Mouse (Mus musculus) right cerebral cortex, adult 2 months (tissue): ENCODE results near the gene Proca1.

Experiments used
- DNase-seq, 2 experiments: peaks; one replicate each; pipeline ENCODE4 v3.0.0; 2021 to 2022; ENCODE audit warnings: low spot score in 2 of 2

Proca1 gene

DNA sequence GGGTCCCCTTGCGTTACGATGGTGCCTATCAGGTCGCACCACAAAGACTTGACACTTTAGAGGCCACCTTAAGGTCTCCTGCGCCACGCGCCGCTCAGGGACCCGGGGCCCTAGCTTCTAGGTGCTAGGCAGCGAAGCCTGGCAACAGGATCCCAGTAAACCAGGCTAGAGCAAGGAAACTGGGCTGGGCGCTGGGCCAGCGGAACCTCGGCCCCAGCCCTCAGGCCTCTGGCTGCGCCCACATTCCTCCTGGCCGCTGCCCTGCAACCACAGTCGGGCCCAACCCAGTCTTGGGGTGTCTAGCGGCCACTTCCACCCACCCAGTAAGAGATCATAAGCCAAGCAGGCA, 27.5 kb upstream of the Proca1 start:
- no peak for DNase-seq

DNA sequence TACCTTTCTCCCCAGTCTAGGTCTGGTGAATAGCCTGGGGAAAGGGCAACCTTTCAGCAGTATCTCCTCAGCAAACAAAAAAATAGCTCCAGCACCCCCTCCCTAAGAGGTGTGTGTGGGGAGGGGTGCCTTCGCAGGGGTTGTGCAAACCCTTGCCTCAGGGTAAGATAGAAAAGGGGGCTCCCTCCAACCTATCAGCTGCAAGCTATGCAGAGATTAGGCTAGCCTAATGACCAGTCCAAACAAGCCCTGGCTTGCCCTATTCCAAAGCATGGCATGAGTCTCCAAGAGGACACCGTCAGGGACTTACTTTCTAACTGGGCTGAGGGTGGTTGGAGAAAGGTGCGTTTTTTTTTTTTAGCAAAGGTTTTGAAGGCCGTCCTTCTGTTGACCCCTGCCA, 27.0 kb upstream of the Proca1 start:
- DNase-seq, result no peak

DNA sequence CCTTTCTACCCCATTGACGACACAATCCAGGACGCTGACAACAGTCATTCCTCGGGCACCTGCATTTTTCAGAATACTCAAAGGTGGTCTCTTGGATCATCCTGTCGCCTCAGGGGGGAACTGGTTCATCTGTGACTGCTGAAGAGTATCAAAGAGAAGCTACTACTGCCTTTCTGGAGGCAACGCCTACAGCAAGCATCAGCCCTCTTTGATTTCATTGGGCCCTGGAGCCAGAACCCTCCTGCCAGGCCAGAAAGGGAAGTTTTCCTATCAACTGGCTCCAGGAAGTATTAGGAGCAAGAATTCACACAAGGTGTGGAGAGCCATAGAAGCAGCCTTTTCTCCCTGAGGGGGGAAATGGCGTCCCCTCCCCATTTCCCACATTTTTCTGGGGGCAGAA, 26.6 kb upstream of the Proca1 start:
- DNase-seq, result no peak

DNA sequence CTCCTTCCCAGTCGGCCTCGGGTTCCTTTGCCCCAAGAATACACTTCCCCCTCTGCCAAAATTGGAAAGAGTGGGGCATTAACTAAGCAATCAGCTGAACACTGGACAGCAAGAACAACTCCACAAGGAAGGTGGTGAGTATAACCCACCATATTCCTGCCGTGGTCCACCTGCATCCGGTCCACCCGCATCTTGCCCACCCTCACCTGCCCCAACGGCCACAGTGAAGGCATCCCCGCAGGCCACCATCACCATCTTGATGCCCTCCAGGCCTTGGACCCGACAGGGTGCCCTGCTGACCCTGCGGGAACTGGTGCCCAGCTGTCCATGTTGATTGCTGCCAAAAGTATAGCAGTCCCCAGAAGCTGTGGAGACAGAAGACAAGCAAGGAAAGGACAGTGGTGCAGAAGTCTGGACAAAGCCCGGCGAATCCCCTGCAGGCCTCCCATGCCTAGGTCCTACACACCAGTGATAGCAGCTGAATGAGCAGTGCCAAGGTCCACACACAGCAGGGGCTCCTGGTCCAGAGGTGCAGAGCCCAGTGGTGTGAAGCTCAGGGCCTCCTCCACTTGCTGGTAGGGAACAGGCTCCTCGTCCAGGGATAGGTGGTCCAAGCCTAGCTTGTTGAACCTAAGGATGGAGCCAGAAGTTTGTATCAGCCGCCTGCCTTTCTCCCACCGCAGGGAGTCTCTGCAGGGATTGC, 25.8 kb upstream of the Proca1 start:
- DNase-seq, result no peak

DNA sequence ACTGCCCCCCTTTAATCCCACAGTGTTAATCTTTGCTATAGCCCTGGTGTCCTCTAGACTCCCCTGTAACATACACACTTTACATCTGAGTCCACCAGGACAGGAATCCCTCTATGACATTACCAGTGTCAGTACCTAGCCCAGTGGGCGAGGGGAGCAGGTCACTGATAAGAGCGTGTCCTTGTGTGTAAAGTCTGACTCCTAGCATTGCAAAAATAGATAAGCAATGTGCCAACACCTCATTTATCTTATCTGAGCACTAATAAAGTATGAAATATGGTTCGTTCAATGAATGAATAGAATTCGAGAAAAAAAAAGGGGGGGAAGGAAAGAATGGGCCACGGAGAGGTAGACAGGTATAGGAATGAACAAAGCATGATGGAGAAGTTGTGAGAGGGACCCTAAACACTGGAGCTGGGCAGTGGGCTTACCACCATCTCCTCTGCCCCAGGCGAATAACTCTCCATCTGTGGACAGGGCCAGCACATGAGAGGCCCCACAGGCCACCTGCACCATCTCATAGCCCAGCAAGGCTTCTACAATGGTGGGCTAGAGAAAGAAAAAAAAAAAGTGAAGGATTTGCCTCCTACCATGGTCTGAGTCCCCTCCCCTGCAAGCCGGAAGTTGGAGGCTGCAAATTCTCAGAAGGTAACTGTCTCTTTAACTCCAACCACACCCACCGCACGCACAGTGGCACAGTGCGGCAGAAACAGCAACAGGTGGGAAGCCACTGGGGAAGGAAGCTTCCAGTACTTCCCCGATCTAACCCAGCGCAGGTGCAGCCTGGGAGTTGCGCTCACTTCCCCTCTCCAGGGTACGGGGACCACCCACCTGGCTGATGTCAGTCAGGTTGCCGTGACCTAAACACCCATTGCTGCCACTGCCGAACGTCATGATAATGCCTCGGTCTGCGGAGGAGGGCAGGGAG, 24.4 kb upstream of the Proca1 start:
- no peak for DNase-seq

DNA sequence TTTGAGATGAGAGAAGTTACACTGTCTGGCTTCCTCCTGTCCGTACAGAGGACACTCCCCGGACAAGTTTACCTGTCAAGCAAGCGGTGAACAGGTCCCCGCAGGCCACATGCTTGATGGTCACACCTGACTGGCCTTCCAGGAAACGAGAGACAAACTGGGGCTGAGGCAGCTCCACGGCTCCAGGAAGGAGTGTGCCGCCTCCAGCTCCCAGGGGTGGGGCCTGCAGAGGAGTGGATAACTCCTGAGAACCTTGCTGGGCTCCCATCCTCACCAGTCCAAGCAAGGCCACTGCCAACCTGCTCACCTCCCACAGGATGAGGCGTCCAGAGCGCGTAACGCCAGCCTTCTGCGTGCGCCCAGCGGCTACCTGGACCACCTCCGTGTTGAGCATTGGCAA, 22.9 kb upstream of the Proca1 start:
- DNase-seq, result no peak

DNA sequence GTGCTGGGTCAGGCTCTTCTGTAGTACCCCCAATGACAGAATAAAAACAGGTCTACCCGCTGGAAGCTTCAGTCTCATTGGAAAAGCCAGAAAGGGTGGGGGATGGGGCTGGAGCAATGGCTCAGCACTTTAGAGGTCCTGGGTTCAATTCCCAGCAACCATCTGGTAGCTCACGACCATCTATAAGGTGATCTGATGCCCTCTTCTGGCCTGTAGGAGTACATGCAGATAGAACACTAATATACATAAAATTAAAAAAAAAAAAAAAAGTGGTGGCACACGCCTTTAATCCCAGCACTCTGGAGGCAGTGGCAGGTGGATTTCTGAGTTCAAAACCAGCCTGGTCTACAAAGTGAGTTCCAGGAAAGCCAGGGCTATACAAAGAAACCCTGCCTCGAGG, 21.9 kb upstream of the Proca1 start:
- DNase-seq, result no peak

DNA sequence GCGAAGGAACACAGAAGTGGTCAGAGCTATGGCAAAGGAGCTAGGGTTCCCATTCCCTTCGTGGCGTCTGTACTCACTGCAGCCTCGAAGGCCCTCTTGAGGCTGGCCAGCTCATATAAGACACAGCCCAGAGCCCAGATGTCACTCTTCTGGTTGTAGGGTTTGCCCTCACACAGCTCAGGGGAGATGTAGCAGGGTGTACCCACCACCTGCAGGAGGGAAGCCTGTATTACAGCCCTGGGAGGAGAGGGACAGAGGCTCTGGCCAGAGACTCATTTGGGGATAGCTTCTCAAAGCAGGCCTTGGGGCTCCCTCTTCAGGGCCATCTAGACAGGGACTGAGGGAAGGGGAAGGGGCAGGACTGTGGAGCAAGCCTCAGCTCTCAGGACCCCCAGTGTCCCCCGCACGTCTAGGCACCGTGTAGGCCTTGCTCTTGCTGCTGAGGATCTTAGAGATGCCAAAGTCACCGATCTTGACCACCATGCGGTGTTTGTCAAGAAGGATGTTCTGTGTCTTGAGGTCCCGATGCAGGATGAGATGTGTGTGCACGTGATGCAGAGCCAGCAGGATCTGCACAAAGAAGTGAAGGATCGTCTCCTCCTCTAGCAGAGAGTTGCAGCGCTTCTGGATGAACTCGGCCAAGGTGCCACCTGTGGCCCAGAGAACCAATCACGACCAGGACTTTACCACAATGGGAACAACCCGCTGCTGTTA, 21.0 kb upstream of the Proca1 start:
- DNase-seq, result no peak

DNA sequence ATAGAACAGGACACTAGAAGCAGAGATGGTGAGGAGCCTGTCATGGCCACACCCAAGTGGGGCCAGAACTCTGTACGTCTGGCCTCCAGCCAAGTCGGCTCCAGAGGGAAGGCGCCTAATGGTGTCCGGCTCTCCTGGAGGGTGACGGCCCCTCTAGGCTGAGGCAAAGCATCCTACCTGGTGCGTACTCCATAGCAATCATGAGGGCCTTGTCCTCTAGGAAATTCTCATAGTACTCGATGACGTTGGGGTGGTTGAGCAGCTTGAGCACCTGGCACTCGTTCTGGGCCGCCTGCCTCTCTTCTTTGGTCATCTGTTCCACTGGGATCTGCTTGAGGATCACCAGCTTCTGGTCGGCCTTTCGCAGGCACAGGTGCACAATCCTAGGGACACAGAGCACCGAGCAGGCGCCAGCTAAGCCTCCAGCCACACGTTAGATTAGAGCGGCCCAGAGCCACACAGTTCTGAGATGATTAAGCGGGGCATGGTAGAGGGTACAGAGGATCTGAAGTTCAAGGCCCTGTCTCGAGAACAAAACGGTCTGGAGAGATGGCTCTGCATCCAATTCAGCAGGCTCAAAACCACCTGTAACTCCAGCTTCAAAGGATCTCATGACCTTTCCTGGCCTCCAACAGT, 20.3 kb upstream of the Proca1 start:
- no peak for DNase-seq

DNA sequence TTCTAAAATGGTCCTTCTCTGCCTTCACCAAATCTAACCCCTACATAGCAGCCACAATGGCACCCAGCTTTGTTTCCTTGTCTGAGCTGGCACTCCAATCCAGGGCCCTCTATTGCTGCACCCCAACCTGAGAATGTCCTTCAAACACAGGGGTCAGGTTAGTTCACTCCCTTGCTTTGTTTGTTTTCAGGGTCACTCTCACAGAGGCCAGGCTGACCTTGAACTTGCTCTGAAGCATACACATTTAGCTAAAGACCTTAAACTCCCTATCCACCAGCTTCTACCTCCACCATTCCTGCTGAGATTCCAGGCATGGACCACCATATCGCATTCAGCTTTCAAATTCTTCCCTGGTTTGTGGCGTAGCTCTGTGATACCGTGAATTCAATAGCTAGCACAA, 18.7 kb upstream of the Proca1 start:
- no peak for DNase-seq

DNA sequence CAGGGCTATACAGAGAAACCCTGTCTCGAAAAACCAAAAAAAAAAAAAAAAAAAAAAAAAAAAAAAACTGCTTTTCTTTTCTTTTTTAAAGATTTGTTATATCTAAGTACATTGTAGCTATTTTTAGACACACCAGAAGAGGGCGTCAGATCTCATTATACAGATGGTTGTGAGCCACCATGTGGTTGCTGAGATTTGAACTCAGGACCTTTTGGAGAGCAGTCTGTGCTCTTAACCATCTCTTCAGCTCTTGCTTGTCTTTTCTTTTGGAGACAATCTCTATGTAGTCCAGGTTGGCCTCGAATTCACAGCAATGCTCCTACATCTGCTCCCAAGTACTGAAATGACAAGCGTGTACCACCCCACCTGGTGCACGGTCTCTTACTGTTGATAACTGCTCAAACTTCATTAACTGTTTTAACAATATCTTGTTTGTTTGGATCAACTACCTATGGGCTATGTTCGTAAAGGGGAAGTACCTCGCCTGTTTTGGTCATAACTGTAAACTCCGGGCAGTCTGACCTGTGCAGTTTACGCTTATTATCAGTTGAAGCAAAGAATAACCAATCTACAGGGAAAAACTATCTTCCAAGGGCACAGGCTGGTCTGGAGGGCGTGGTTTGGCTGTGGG, 17.3 kb upstream of the Proca1 start:
- DNase-seq, result no peak

DNA sequence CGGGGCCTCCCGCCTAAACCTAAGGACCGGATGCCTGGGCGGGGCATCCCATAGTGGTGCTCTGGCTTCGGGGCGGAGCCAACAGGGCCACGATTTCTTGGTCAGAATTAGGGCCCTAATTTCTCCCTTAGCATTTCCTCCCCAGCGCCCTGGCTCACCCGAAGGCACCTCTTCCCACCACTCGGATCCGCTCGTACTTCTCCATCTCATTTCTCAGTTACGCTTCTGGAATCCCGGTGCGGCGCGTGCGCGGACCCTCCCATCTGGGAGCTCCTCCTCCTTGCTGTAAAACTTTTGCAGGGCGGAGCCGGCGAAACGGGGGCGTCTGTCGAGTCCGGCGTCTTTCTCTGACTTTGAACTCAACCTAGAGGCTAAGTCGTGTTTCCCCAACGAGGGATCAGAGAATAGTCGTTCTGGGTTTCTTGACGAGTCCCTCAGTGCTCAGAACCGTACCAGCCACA, 16.8 kb upstream of the Proca1 start, which contains the start of the genes Nek8 and Tlcd1:
Nek8 (minus strand) TSS at position 274 of the 461 bp plus-strand sequence.
Tlcd1 (plus strand) TSS at position 310 of the 461 bp plus-strand sequence.
- peak; percentile 80 to 89 for DNase-seq

DNA sequence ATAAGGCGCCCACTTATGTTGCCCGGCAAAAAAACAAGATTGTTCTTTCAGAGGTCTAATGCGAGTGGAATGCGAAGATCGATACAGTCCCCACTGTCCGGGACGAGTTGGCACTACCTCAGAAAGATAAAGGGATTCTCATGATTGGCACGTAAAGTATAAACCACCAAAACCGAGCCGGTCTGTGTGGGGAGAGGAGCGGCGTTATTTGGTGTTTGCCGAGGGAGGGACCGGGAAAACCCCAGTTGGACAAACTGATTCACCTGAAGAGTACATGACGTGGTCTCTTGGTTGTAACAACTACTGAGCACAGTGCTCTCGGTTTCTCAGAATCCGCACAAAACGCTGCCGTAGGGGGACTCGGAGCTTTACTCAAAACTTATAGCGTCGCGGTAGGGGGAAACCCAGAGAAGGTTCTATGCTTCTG, 16.3 kb upstream of the Proca1 start:
- no peak for DNase-seq

DNA sequence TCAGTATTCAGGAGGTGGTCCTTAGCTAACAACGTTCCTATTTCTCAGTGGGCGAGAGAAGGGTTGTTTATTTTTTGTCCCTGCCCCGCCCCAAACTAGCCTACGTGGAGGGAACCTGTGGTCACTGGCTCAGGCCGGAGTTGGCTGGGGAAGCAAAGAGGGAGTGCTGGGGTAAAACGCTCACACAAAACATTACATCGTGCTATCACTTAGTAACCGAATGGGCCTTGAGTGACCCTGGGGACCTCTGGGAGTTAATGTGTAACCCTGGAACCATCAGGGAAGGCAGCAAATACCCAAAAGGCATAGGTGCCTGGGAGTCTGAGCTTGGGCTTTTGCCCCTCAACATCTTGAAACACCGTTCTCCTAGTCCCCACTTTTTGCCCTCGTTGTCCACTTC, 15.8 kb upstream of the Proca1 start:
- DNase-seq, result no peak

DNA sequence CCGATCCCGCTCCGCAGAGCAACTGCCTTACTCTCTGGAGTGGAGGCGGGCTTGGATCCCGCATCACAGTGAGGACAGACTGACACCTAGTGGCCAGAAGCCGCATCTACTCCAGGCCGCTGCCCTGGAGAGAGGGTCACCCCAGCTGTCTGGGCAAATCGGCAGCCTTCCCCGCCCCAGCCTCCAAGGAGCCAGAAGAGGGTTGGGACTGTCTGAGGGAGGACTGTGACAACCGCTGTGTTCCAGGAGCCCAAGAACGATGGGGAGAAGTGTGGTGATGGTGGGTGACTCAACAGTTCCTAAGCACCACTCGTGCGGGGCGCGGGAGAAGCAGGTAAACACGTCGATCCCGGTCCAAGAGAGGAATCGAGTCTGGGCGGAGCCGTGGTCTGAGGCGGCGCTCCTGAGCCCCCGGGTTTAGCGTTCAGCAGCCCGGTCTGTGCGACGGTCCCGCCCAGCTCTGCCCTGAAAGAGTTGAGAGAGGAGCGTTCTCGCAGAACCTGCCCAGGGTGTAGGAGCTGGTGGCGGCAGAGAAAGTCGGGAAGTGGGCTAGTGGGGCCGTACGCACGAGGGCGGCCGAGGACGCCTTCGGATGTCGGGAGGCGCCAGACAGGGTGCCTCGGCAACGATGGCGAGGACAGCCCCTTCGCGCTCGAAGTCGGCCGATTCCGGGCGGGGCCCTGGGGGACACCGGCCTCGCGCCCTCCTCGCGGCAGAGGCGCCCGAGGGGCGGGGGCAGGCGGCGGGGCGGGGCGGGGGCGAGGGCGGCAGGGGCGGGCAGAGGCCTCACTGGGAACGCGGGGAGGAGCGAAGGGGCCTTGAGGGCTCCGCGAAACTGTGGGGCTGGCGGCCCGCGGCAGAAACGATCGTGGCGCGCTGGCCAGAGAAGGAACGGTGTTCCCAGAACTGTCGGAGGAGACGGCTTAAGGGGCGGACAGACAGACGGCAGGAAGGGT, 15.0 kb upstream of the Proca1 start:
- DNase-seq, result peak; percentile 95 to 96

DNA sequence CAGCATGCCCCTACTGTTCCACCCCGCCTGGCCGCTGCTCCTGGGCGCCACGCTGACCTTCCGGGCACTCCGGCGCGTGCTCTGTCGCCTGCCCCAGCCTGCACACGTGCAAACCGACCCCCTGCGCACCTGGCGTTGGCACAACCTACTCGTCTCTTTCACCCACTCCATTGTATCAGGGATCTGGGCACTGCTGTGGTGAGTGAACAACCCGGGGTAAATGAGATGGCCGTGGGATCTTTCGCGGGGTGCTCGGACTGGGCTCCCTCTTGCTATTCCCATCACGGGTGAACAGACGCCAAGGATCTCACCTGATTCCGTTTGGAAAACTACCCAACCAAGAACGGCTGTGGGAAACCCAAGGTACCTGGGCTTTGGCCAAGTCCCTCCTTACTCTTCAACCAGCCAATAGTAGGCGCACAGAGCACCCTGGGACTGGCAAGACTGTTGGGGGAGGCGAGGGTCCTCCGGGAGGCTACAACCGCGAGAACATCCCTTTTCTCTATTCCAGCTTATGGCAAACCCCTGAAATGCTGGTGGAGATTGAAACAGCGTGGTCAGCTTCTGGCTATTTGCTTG, 14.2 kb upstream of the Proca1 start:
- DNase-seq, result peak in 1 of 2 experiments; percentile 58

DNA sequence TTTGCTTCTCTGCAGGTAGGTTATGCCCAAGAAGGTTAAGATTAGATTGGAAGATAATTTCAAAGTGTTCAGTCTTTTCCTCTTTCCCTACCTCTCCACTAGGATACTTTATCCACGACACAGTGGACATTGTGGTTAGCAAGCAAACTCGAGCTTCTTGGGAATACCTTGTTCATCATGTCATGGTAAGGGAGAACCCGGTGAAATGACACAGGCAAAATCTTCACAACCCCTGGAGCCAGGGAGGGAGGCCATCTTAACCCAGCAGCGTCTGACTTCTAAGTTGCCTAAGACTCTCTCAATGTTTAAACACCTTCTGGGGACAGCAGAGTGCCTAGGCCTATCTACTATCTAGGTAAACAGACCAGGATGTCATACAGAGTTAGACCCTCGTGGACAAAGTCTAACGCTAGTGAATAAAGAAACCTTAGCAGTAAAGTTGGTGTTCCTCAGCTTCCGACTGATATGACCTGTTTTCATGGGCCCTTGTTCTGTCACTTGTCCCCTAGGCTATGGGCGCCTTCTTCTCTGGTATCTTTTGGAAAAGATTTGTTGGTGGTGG, 13.7 kb upstream of the Proca1 start:
- no peak for DNase-seq

DNA sequence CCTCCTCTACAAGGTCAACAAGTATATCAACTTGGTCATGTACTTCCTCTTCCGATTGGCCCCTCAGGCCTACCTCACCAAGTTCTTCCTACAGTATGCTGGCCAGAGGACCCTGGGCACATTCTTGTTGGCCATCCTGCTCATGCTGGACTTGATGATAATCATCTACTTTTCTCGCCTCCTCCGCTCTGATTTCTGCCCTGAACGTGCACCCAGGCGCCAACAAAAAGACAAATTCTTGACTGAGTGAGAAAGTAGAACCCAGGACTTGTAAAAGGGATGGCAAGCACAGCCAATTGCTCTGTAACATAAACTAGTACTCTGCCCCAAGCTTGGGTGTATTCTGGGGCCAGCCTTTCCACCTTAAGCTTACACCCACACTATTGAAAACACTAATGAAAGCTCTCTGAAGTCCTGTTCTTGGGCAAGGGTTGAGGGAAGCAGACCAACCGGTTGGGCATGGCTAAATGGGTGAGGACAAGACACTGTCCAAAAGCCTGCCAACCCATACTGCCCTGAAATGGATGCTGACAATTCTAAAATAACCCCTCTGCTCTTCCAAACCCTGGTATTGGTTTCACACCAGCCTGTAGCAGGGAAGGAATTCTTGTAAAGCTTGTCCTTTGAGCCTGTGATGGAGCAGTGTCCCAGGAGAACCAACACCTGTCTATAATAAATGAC, 13.0 kb upstream of the Proca1 start:
- no peak for DNase-seq

DNA sequence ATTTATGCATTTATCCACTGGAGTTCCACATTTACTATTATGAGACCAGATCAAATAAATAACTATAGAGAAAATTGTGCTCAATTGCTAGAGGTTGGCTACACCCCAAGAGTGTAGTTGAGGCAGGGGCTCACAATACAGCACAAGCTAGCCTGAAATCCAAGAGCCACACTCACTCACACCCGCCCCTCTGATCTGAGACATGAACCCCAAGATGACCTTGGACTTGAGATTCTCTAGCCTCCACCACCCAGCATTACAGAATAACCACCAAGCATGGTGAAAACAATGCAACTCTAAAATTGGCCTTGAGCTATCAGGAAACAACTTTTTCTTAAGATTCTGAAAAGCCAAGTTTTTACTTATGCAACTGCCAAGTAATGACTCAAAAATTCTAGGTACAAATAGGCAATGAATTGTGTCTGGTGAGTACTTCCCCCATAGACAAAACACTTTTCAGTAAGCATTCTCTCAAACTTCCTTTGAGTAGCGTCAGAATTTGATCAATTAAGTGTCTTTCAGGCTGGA, 11.3 kb upstream of the Proca1 start:
- no peak for DNase-seq
